Mouse (Mus musculus) megakaryocyte, embryonic 14.5 days (primary cell): Measurements from ENCODE around the gene Lrfn1.

ENCODE experiments used
- FLI1 ChIP-seq: IDR thresholded peaks from 2 replicates; pipeline ENCODE4 v1.6.1; 2012; ENCODE audit warnings: low read length, inconsistent platforms, mixed read lengths
- GATA1 ChIP-seq: IDR thresholded peaks from 3 replicates; pipeline ENCODE4 v1.6.1; 2012; ENCODE audit warnings: mixed read lengths, low read length, inconsistent platforms, borderline replicate concordance

DNA sequence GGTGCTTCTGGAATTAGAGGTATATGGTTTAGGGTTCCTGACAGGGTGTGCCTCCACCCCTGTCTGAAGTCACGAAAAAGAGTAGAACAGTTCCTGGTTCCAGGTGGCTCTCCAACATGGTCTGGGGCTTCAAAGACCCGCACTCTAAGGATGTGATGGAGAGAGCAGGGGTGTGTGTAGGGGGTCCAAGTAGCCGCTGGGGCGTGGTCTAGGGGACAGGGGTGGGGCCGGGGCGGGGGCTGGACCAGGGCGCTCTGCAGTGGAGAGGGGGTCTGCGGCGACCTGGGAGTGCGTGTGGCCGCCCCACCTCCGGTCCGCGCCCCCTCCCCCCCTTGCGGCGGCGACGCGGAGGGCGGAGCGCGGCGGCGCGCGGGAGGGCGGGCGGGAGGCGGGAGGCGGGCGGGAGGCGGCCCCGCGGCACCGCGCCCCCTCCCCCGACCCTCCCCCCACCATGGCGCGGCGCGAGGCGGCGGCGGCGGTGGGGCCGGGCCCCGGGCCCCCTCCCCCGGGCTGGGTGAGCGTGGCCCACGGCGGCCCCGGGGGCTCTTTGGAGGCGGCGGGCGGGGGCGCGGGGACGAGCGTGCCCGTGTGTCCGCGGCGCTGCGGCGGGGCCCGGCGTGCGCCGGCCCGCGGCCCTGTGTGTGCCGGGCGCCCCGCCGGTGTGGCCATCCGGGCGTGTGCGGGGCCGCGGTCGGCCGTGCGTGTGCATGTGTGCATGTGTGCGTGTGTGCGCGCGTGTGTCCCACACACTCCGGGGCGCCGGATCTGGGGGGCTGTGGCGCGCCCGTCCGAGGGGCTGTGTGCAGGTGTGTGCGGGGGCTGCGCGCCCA, at the start of gene Lrfn1:
- TF ChIP-seq GATA1 (no peak), FLI1 (no peak)
